Mouse (Mus musculus) gastrocnemius, adult 2 months (tissue): Measurements from ENCODE around the gene Ssbp3. TPM values are rescaled to one million over a fixed set of nuclear protein-coding genes. Genes with fewer than 3 reads are reported as not detected.

Source experiments
- DNase-seq: peaks from one replicate; pipeline ENCODE4 v3.0.0; 2022
- H3K27ac ChIP-seq: fragments of 200-600 bp; 2 replicates; pipeline ENCODE4 v1.8.1; 2022; ENCODE audit warnings: mild to moderate bottlenecking
- H3K4me3 ChIP-seq: fragments of 200-600 bp; 2 replicates; pipeline ENCODE4 v1.8.1; 2022; ENCODE audit warnings: mild to moderate bottlenecking, moderate library complexity
- CTCF ChIP-seq: fragments of 200-600 bp; IDR thresholded peaks from 2 replicates; pipeline ENCODE4 v1.8.1; 2022; ENCODE audit warnings: antibody characterized with exemption, mild to moderate bottlenecking, moderate library complexity
- intact Hi-C: fragments of 180-260 bp; cut with DNase I; formaldehyde crosslinking; loops from one replicate; pipeline ENCODE4 v1.15.1; 2025
- total RNA-seq, 2 experiments: library from RNA; stranded (reverse); gene quantifications; 2 replicates each; pipeline ENCODE4 v1.2.3; 2021

The Ssbp3 gene
- total RNA-seq, 2 experiments from 2014 or later: 23.7 to 30.0 TPM

DNA sequence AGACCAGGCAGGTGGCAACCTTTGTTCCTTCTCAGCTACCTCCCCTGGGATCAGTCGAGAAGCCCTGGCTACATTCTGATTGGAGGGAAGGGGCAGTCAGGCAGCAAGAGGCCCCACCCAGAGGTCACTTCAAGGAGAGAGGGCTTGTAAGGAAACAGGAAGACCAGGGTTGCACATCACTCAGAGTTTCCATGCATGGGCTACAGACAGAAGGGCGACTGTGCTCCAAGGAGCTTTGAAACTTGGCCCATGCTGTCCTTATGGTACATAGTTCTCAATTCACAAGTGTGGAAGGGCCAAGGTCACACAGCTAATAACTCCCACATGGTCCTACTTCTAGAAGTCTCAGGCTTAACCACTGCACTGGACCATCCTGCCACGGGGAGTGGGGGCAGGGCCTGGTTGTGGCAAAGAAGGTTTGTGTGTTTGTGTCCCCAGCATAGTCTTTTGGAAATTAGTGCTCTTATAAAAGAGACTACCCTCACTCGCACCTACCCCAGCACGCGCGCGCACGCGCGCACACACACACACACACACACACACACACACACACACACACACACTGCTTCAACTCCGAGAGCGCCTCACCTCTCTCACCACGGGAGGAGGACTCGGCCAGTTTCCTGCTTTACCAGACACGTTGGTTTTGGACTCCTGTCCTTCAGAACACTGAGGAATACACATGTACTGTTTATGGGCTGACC is 184.1 kb downstream of the Ssbp3 start:
- Histone ChIP-seq H3K27ac (no peak overlapping the region), H3K4me3 (no peak overlapping the region)
- DNase-seq: no peak
- intact Hi-C loops: no loop called here
- TF ChIP-seq CTCF: no peak

DNA sequence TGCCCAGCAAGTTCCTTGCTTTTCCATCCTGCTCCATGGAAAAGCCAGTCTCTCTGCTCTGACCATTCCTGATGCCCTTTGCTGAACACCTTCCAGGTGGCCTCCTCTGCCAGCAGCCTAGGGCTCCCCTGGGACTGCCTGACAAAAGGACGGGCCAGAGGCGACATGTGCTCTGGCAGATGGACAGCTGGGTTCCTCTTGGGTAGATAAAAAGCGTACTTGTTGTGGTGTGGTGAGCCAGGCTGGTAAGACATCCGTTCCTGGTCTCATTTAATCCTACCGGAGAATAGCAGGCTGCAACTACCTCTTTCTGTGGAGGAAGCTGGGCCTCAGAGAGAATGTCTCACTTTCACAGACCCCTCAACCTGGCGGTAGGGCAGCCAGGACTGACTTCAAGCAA is 185.5 kb downstream of the Ssbp3 start:
- TF ChIP-seq CTCF: no peak
- H3K4me3 ChIP-seq: no peak overlapping the region
- intact Hi-C loops: no loop called here
- DNase-seq: no peak
- H3K27ac ChIP-seq: no peak overlapping the region

DNA sequence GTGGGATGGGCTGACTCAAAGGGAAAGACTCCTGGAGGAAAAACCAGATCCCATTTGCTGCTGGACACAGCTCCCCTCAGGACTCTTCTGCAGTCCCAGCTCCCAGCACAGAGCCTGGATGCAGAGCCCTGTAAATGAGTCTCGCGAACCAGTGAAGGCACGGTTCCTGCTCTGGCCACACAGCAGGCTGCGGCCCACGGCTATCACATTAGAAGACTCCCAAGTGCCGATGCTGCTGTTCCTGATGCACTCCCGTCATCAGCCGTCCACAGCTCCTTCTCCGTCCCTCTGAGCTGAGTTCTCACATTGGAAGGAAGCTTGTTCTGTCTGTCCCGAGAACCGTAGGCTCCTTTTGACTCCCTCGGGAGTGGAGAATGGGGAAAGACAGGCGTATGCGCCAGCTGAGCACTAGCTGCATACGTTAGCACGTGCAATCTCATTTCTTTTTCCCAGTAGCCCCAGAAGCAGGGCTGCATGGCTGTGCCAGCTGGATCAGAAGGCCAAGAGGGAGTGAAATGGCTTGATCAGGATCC is 186.4 kb downstream of the Ssbp3 start, which contains the start of gene Cdcp2:
TSS of gene Cdcp2 (plus strand) at position 51 of the 533 bp plus-strand sequence.
- Histone ChIP-seq H3K4me3 (no peak within 1 kb of the TSS), H3K27ac (no peak within 1 kb of the TSS)
- intact Hi-C loops: no loop called here
- no peak for TF ChIP-seq CTCF
- no peak for DNase-seq

DNA sequence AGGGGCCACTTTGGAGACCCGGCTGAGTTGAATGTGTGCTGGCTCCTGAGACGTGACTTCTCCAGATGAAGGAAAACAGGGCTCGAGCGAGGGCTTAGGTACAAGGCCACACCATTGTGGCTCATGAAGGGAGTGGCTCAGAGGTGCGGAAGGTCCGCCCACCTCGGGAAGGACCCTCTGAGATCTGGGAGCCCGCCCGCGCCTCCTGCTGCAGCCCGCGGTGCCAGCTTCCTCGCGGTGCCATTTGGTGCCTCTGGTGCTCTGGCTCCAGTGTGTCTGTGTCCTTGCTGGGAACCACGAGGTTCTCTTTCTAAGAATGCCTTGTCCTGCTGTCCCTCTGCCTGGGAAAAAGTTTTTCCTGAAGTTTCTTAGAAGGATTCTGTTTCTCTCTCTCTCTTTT is 187.4 kb downstream of the Ssbp3 start:
- DNase-seq: no peak
- H3K27ac ChIP-seq: no peak overlapping the region
- TF ChIP-seq CTCF: no peak
- intact Hi-C loops: no loop called here
- no peak overlapping the region for H3K4me3 ChIP-seq

DNA sequence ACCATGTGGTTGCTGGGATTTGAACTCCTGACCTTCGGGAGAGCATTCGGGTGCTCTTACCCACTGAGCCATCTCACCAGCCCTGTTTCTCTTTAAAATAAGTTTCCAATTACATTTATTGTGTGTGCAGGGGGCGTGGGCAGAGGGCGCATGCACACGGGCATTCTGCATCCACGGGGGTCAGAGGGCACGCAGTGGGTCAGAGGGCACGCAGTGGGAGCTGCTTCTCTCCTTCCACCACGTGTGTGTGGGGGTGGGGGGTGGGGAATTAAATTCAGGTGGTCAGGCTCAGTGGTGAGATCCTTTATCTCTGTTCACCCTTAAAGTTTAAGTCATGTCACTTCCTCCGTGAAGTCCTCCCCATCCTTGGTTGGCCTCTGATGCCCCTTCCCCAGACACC is 187.9 kb downstream of the Ssbp3 start:
- intact Hi-C loops: no loop called here
- DNase-seq: no peak
- H3K4me3 ChIP-seq: no peak overlapping the region
- no peak overlapping the region for H3K27ac ChIP-seq
- no peak for TF ChIP-seq CTCF

DNA sequence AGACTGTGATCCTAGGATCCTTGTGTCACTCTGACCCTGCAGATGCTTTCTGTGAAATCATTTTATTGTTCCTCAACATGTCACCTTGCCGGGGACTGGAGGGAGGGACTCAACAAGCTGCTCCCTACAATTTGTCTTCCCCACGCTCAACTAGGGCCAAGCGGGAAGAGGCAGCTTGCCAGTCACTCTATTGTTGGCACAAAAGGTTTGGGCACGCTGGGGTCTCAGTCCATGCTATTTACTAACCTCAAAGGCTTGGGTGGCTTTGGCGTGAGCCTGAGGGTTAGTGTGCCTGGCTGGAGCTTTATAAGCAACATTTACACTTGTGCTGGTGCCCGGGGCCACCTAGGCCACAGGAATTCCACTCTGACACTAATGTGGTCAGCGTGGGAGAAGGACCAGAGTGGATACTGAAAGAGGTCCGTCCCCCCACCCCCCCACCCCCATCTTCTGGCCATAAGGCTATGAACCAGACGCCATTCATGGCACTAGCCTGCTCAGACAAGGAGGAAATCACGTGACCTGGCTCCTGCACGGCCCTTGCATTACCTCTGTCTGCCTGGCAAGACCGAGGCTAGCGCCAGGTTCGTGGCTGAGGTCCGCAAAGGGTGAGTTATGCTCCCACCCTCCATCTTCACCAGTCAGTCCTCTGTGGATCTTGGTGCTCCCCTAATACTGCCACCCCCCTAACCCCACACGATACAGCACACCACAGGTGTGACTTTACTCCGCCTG is 188.5 kb downstream of the Ssbp3 start:
- no peak overlapping the region for H3K27ac ChIP-seq
- H3K4me3 ChIP-seq: no peak overlapping the region
- DNase-seq: no peak
- no peak for TF ChIP-seq CTCF
- intact Hi-C loops: no loop called here

Other genes starting within 250 kb of the Ssbp3 start
- 10 to 100 TPM; 24.3 to 34.7 TPM for gene Ttc4, start 231.8 kb upstream of the Ssbp3 start, total RNA-seq
- gene Mroh7, start 179.8 kb upstream of the Ssbp3 start, total RNA-seq: under 1 TPM; 0.08 to 0.64 TPM
- not detected for gene Fam151a, start 176.8 kb upstream of the Ssbp3 start, total RNA-seq
- gene Acot11, start 105.7 kb upstream of the Ssbp3 start, total RNA-seq: 10 to 100 TPM in 1 of 2 experiments, 1 to 10 TPM in 1; 7.1 to 17.3 TPM
- gene Mrpl37, start 156.2 kb downstream of the Ssbp3 start, total RNA-seq: 10 to 100 TPM; 80.8 to 97.5 TPM
- 10 to 100 TPM; 16.3 to 20.1 TPM for gene Cyb5rl, start 156.3 kb downstream of the Ssbp3 start, total RNA-seq
- gene Cdcp2, start 186.2 kb downstream of the Ssbp3 start, total RNA-seq: not detected